Mouse (Mus musculus) myocyte (in vitro differentiated cells): ENCODE data around the gene Meis1.

ENCODE experiments used
- CEBPB ChIP-seq: IDR thresholded peaks from 2 replicates; pipeline ENCODE4 v1.6.1; 2011; ENCODE audit warnings: mild to moderate bottlenecking, moderate library complexity; ENCODE audit not compliant: poor library complexity, insufficient read depth, severe bottlenecking
- MYOG ChIP-seq, 3 experiments: IDR thresholded peaks; one replicate each; pipeline ENCODE4 v1.6.1; 2011; ENCODE audit warnings: control low read depth in 2 of 3, low read depth in 2 of 3, mild to moderate bottlenecking in 2 of 3; ENCODE audit not compliant: insufficient read length in 2 of 3, control insufficient read depth in 1 of 3, insufficient read depth in 1 of 3
- REST ChIP-seq: IDR thresholded peaks from one replicate; pipeline ENCODE4 v1.6.1; 2011; ENCODE audit warnings: mild to moderate bottlenecking, control low read depth, moderate library complexity; ENCODE audit not compliant: insufficient read depth, insufficient read length

DNA sequence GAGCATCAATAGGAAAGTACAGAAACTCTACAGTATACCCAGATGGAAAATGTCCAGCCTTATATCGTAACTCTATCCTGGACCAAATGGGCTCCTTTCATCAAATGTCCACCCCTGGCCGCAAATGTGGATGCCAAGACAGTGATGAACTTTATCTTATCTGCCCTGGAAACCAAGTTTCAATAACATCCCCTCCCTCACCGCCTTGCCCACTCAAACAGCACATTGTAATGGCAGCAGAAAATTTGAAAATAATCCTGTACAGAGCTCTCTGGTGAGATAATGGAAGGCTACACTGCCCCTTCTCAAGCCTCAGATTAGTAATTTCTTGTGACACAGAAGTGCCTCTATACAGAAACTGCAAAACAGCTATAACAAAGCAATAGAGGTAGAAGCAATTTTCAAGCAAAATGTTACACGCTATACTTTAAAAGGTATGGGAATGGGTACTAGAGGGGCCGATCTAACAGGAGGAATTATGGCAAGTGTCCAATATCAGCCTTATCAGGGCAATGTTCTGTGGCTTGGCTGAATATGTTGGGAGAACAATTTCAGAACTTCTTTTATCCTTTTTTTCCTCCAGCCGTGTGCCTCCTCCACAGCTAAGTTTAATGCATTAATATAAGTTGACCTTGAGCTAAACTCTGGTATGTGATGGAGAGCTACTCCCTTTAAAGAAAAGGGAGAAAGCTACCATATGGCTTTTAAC, 106.3 kb downstream of the Meis1 start:
- TF ChIP-seq REST (no peak), CEBPB (no peak), MYOG (IDR thresholded peaks at IDR 0.05; ENCODE audit: control insufficient read depth in 1 of 3, insufficient read depth in 1 of 3, insufficient read length in 2 of 3, low read depth in 2 of 3) (no peak)
